Mouse (Mus musculus): ENCODE measurements around the gene Tmem81. TPM values are rescaled to one million over a fixed set of nuclear protein-coding genes. Genes with fewer than 3 reads are reported as not detected.

The Tmem81 gene
- polyA plus RNA-seq, 1 experiment from 2014 or later, result 0.92 TPM

Other genes starting within 250 kb of the Tmem81 start
- 0.06 and 0.11 TPM in 2 replicates for gene Klhdc8a, start 207.6 kb upstream of the Tmem81 start, polyA plus RNA-seq (2015; fragmentation: Nextera tagmentation; extraction: Ambion mirVana)
- gene Nuak2, start 190.1 kb upstream of the Tmem81 start, polyA plus RNA-seq (2015; fragmentation: Nextera tagmentation; extraction: Ambion mirVana), result 3.2 and 3.6 TPM in 2 replicates
- 631 and 674 TPM in 2 replicates for gene Tmcc2, start 114.9 kb upstream of the Tmem81 start, polyA plus RNA-seq (2015; fragmentation: Nextera tagmentation; extraction: Ambion mirVana)
- 4.4 and 5.0 TPM in 2 replicates for gene Dstyk, start 88.7 kb upstream of the Tmem81 start, polyA plus RNA-seq (2015; fragmentation: Nextera tagmentation; extraction: Ambion mirVana)
- gene Rbbp5, start 28.9 kb upstream of the Tmem81 start, polyA plus RNA-seq (2015; fragmentation: Nextera tagmentation; extraction: Ambion mirVana), result 21.5 and 22.7 TPM in 2 replicates
- gene Cntn2, start 37.0 kb downstream of the Tmem81 start, polyA plus RNA-seq (2015; fragmentation: Nextera tagmentation; extraction: Ambion mirVana), result 0.02 and 0.05 TPM in 2 replicates
- gene Nfasc, start 235.6 kb downstream of the Tmem81 start, polyA plus RNA-seq (2015; fragmentation: Nextera tagmentation; extraction: Ambion mirVana), result 0.02 TPM in 1 of 2 replicates, not detected in the other